Mouse (Mus musculus): Measurements from ENCODE around the gene Gm20441. TPM values are rescaled to one million over a fixed set of nuclear protein-coding genes. Genes with fewer than 3 reads are reported as not detected.

Gene Gm20441
- polyA plus RNA-seq, 1 experiment from 2014 or later, result not detected

DNA sequence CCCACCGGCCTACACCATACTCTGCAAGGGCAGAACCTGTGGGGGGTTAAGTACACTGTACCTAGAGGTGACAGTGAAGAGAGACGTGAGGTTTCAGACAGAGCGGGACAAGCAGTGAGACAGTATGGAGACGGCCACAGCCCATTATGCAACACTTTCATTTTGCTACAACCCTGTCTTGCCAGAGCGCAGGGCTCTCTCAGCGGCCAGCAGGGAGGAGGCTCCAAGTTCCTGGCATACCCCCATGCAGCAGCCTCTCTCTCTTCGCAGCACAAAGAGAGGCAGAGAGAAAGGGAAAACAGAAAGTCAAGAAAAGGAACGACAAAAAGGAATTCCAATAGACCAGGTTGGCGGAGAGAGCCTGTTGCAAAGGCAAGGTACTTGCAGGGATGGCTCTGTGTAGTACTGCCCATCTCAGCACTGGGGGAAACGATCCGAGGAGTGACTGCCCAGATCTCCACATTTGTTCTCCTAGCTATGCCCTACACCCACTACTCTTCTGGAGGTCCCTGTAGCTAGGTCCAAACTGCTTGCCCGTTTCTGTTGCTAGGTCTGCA, 16.9 kb upstream of the Gm20441 start:
- Histone ChIP-seq H3K4me3 (peak overlapping the region; percentile 34), H3K4me2 (peak overlapping the region; percentile 54), H3K9me3 (no peaks in the 10 kb centered on the region), H3K27me3 (replicated peaks) (no peaks in the 10 kb centered on the region), H3K36me3 (replicated peaks) (no peaks in the 10 kb centered on the region), H3K9ac (peak overlapping the region; percentile 36), H3K4me1 (peaks cover 17% of the 10 kb centered on the region; the same call in 1 of the 2 replicates), H3K27ac (peak overlapping the region; percentile 11; the same call in 1 of the 2 replicates)
- WGBS, result 2% methylated on average over 12 of the region's 12 CpGs
- ATAC-seq (replicated peaks), result peak; percentile 75

DNA sequence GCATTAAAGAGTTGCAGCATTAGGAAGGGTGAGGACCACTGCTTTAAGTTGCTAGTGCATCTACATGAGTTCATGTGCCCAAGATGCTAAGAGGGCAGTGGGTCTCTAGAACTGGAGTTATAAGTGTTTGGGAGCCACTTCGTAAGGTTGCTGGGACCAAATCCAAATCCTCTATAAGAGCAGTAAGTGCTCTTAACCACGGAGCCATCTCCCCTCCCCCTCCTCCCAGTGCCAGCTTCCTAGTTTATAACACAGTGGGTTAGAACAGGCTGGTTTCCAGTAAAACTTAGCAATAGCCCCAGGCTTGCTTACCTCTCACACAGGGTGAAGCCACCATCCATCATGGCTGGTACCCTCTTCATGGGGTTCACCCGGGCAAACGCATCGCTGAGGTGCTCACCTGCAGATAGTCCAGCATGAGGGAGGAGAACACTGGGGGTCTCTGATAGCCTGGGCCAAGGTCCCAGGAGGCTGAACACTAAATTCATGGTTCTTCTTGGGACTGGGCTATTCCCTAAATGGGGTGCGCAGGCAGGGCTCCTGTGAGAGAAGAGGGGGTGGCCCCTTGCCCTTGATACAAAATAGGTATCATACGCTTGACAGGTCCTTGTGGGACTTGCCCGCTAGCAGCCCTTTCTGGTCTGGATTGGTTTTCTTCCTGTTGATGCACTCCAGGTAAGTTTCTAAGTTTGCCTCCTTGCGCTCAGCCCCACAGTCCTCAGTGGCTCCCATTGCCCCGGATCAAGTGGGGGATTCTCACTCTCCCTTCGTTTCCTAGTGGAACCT, 16.2 kb upstream of the Gm20441 start:
- 44% methylated on average over 11 of the region's 11 CpGs for WGBS
- Histone ChIP-seq H3K9me3 (no peaks in the 10 kb centered on the region), H3K27ac (no peak overlapping the region), H3K4me1 (peaks cover 17% of the 10 kb centered on the region; the same call in 1 of the 2 replicates), H3K36me3 (replicated peaks) (no peaks in the 10 kb centered on the region), H3K4me2 (peak overlapping the region; percentile 54), H3K27me3 (replicated peaks) (no peaks in the 10 kb centered on the region), H3K9ac (no peak overlapping the region), H3K4me3 (peak overlapping the region; percentile 34)
- no peak for ATAC-seq (replicated peaks)

DNA sequence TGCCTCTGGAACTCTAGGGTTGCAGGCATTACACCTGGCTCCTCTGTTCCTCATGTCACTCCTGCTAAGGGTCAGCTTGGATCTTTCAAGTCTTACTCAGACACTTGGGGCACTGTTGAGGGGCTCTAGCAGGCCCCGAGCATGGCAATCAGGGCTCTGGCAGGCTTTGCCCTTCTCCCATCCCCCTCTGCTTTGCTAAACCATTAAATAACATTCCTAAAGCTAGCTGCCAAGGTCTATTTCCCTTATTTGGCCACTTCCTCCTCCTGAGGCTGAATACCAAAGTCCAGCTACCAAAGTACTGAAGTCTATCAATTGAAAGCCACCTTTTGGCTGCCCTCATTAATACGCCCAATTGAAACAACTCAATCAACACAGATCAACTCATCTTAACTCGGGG, 14.1 kb upstream of the Gm20441 start:
- 30% methylated on average over 3 of the region's 3 CpGs for WGBS
- ATAC-seq (replicated peaks), result no peak
- H3K9me3 ChIP-seq, result no peaks in the 10 kb centered on the region
- no peak overlapping the region for H3K4me2 ChIP-seq
- no peaks in the 10 kb centered on the region for H3K27me3 ChIP-seq (replicated peaks)
- no peaks in the 10 kb centered on the region for H3K36me3 ChIP-seq (replicated peaks)
- no peak overlapping the region for H3K4me3 ChIP-seq
- H3K27ac ChIP-seq, result no peak overlapping the region
- no peak overlapping the region for H3K9ac ChIP-seq
- peaks cover 17% of the 10 kb centered on the region; the same call in 1 of the 2 replicates for H3K4me1 ChIP-seq

DNA sequence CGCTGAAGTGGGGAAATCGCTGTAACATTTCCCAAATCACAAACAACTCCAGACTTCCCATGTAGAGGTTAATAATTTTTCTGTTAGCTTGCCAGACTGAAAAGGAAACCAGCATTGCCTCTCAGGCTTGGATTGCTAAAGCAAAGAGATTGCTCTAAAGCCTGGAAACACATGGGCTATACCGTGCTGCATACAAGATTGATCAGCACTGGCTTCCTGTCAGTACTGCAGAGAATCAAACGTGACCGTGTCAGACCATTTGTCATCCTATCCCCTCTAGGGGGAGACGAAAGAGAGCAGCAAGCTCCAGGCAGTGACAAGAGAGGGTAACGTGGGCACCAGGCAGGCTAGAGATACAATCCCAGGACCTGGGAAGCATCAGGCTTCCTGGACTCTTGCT, 10.0 kb upstream of the Gm20441 start:
- H3K9me3 ChIP-seq, result no peaks in the 10 kb centered on the region
- H3K4me1 ChIP-seq, result no peaks in the 10 kb centered on the region
- H3K27me3 ChIP-seq (replicated peaks), result no peaks in the 10 kb centered on the region
- H3K4me3 ChIP-seq, result no peak overlapping the region
- no peak for ATAC-seq (replicated peaks)
- no peak overlapping the region for H3K27ac ChIP-seq
- no peaks in the 10 kb centered on the region for H3K36me3 ChIP-seq (replicated peaks)
- WGBS, result 23% methylated on average over 7 of the region's 7 CpGs
- no peak overlapping the region for H3K9ac ChIP-seq
- no peak overlapping the region for H3K4me2 ChIP-seq

DNA sequence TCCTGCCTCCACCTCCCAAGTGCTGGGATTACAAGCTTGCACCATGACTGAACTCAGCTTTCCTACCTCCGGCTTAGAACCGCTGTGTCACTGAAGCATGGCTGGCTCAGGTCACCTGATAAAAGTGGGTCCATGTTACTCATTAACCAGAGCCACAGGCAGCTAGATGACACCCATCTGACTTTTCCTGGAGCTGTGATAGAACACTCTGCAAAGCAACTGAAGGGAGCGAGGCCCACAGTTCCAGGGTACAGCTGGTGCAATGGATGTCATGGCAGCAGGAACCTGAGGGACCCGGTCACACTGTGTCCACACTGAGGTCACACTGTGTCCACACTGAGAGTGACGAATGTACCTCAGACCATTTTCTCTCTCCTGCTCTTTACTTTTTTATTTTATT, 9.1 kb upstream of the Gm20441 start:
- Histone ChIP-seq H3K4me2 (no peak overlapping the region), H3K4me1 (no peaks in the 10 kb centered on the region), H3K27ac (no peak overlapping the region), H3K9ac (no peak overlapping the region), H3K27me3 (replicated peaks) (no peaks in the 10 kb centered on the region), H3K9me3 (no peaks in the 10 kb centered on the region), H3K4me3 (no peak overlapping the region), H3K36me3 (replicated peaks) (no peaks in the 10 kb centered on the region)
- 90% methylated on average over 5 of the region's 5 CpGs for WGBS
- no peak for ATAC-seq (replicated peaks)

DNA sequence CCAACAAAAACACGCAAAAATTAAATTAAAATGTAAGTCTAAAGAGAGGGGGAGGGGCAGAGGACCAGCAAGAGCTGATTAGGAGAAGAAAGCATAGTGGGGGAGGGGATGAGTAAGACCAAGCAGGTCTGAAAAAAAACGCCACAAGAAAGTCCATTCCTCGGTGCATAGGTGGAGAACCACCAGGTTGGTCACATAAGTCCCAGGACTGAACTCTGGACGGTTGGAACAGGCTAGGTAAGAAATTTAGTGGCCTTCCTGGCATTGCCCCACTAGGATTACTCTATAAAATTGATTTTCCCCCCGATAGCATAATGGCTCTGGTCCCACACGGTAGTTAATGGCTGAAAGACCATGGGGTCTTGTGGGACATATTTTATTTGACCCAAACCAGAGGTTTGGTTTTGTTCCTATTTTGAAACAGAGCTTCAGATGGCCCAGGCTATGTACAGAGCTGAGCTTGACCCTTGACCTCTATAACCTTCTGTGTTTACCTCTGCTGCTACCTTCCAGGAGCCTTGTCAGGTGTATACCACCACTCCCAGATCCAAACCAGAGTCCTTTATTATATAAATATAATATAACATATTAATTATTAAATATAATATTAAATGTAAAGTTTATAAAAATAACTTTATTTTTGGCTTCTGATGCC, 8.5 kb upstream of the Gm20441 start:
- Histone ChIP-seq H3K27ac (no peak overlapping the region), H3K36me3 (replicated peaks) (no peaks in the 10 kb centered on the region)
- WGBS, result 81% methylated on average over 6 of the region's 6 CpGs

DNA sequence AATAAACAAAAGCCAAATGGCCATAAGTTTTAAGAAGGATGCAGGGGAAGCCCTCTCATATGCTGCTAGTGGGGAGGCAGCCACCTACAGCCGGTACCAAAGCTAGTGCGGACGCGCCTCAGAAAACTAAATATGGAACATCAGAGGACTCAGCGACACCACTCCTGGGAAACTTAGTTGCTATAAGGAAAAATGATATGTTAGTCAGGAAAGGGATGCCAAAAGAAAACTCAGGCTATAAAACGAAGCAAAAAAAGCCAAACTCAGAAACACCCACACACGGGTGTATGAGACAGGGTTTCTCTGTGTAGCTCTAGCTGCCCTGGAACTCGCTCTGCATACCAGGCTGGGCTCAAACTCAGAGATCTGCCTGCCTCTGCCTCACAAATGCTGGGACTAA, 7.5 kb upstream of the Gm20441 start:
- H3K4me2 ChIP-seq, result no peak overlapping the region
- no peak for ATAC-seq (replicated peaks)
- no peak overlapping the region for H3K9ac ChIP-seq
- no peaks in the 10 kb centered on the region for H3K4me1 ChIP-seq
- H3K9me3 ChIP-seq, result no peaks in the 10 kb centered on the region
- no peak overlapping the region for H3K27ac ChIP-seq
- H3K36me3 ChIP-seq (replicated peaks), result no peaks in the 10 kb centered on the region
- WGBS, result 95% methylated on average over 8 of the region's 8 CpGs
- no peak overlapping the region for H3K4me3 ChIP-seq
- H3K27me3 ChIP-seq (replicated peaks), result no peaks in the 10 kb centered on the region

More for the DNA sequence above, 8.5 kb upstream of the Gm20441 start:
- no peak overlapping the region for H3K9ac ChIP-seq
- H3K9me3 ChIP-seq, result no peaks in the 10 kb centered on the region
- H3K4me3 ChIP-seq, result no peak overlapping the region
- ATAC-seq (replicated peaks), result no peak
- no peak overlapping the region for H3K4me2 ChIP-seq
- no peaks in the 10 kb centered on the region for H3K27me3 ChIP-seq (replicated peaks)
- H3K4me1 ChIP-seq, result no peaks in the 10 kb centered on the region

DNA sequence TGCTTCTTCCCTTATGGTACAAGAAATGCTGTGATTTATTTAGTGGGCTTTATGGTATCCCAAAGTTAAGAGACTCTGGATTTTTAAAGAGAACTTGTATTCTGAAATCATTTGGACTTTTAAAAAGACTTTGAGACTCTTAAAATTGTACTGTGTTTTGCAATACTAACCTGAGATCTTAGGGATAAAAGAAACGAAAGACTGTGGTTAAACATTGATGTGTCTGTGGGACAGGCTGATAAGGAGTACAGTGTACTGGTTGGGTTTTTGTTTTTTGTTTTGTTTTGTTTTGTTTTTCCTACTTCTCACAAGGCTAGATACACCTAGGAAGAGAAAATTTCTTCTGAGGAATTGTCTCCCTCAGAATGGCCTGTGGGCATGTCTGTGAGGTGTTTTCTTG, 4.7 kb upstream of the Gm20441 start:
- Histone ChIP-seq H3K9me3 (no peaks in the 10 kb centered on the region), H3K9ac (no peak overlapping the region), H3K4me2 (no peak overlapping the region), H3K4me3 (no peak overlapping the region), H3K4me1 (peaks cover 9% of the 10 kb centered on the region), H3K27me3 (replicated peaks) (peaks cover 18% of the 10 kb centered on the region), H3K27ac (no peak overlapping the region), H3K36me3 (replicated peaks) (no peaks in the 10 kb centered on the region)
- WGBS, result 70% methylated on average over 1 of the region's 1 CpGs
- ATAC-seq (replicated peaks), result no peak

DNA sequence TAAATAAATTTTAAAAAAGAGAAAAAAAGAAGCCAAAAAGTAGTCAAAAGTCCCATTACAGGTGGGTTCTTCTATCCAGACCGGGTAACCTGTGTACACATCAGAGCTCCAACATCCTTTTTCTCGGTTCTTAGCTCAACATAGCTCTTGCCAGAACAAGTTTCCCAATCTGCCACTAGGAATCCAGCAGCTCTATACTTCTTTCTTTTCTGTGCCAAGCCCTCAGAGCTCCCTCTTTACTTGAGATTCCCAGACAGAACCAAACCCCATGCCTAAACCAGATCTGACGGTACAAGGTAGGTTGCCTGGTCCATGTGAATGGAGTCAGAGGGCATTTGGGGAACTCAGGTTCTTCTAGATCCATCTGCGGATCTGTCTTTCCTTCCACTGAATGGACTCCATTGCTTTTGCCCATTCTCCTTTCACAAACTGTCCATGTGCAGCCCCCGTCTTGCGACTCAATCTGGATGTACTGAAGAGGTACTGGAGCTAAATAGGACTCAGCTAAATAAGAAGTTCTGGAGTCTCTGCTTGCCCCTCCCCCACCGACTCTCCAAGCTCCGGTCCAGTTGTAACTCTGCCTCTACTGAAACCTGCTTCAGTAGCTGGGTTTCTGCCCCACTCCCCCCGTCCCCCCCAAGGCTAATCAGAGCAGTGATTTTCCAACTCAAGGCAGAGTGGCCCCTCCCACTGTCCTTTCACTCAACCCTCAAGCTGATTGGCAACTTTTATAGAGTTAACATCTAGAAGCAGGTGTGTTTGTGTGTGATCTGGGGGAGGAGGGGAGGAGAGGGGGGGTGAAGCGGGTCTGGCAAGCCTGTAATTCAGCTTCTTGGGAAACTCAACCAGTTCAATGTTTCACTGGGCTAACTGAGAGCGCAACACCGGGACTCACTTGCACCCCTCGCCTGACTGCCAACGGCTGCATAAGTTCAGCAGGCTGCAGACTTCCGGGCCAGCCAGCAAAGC, 1.3 kb downstream of the Gm20441 start:
- H3K9ac ChIP-seq, result no peak overlapping the region
- H3K4me1 ChIP-seq, result peaks cover 11% of the 10 kb centered on the region
- H3K27ac ChIP-seq, result no peak overlapping the region
- H3K9me3 ChIP-seq, result no peaks in the 10 kb centered on the region
- 44% methylated on average over 15 of the region's 15 CpGs for WGBS
- no peak for ATAC-seq (replicated peaks)
- no peak overlapping the region for H3K4me2 ChIP-seq
- H3K27me3 ChIP-seq (replicated peaks), result peaks cover 34% of the 10 kb centered on the region
- H3K4me3 ChIP-seq, result no peak overlapping the region
- H3K36me3 ChIP-seq (replicated peaks), result no peaks in the 10 kb centered on the region

DNA sequence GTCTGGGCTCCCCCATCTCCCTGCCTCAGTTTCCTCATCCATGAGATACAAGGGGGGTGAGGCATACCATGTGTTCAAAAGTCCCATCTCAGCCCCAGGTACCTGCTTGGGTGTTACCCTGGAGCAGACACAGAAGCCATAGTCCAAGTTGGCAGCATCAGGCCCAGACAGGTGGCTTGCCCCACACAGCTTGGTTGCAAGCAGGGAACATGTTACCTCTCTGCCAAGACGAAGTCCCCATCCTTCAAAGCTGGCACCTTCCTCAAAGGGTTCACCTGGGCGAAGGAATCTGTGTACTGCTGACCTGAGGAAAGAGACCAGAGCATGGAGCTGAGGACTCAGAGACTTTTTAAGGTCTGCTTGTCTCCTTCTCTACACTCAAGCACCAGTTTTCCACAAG, 2.9 kb downstream of the Gm20441 start:
- Histone ChIP-seq H3K27me3 (replicated peaks) (peaks cover 34% of the 10 kb centered on the region), H3K36me3 (replicated peaks) (no peaks in the 10 kb centered on the region)
- 76% methylated on average over 2 of the region's 2 CpGs for WGBS

DNA sequence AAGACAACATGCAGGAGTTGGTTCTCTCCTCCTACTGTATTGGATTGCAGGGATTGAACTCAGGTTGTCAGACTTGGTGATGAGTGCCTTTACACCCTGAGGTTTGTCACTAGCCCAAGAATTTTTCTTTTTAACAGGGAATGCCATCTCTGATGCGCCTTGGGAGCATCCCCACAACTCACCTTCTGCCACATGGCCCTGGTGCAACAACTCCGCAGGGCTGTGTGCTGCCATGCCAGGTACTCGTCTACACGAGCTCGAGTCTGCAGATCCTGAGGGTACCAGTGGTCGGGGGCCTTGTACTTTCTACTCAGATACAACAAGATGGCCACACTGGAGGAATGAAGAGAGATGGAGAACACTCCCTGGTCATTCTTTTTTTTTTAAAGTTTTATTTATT, 4.2 kb downstream of the Gm20441 start:
- Histone ChIP-seq H3K27me3 (replicated peaks) (peaks cover 28% of the 10 kb centered on the region), H3K9me3 (no peaks in the 10 kb centered on the region)
- 91% methylated on average over 6 of the region's 6 CpGs for WGBS

More for the DNA sequence above, 2.9 kb downstream of the Gm20441 start:
- Histone ChIP-seq H3K9ac (no peak overlapping the region), H3K4me1 (peaks cover 12% of the 10 kb centered on the region), H3K9me3 (no peaks in the 10 kb centered on the region), H3K4me3 (no peak overlapping the region), H3K27ac (no peak overlapping the region), H3K4me2 (no peak overlapping the region)
- no peak for ATAC-seq (replicated peaks)

DNA sequence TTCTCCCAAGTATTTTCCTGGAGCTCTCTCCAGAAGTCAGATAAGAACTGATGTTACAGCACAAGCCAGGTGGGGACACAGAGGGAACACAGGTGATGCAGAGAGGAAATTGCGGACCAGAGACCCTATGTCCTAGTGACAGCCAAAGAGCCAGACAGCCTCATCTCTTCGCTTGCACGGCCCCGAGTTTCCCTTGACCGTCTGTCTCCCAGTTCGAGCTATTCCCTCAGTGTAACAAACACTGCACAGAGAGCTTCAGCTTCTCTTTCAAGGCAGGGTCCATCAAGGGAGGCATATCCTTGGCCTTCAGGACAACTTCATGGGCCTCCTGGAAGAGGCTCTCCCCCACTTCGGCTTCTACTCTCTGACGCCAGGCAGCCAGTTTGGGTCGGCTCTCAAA, 6.2 kb downstream of the Gm20441 start:
- Histone ChIP-seq H3K9ac (no peak overlapping the region), H3K27ac (no peak overlapping the region), H3K4me3 (no peak overlapping the region), H3K9me3 (no peaks in the 10 kb centered on the region), H3K4me2 (no peak overlapping the region), H3K36me3 (replicated peaks) (no peaks in the 10 kb centered on the region), H3K27me3 (replicated peaks) (peaks cover 8% of the 10 kb centered on the region), H3K4me1 (peaks cover 8% of the 10 kb centered on the region)
- no peak for ATAC-seq (replicated peaks)
- 92% methylated on average over 9 of the region's 9 CpGs for WGBS

More for the DNA sequence above, 4.2 kb downstream of the Gm20441 start:
- H3K9ac ChIP-seq, result no peak overlapping the region
- no peak overlapping the region for H3K4me3 ChIP-seq
- no peak overlapping the region for H3K27ac ChIP-seq
- peaks cover 19% of the 10 kb centered on the region for H3K4me1 ChIP-seq
- H3K36me3 ChIP-seq (replicated peaks), result no peaks in the 10 kb centered on the region
- no peak for ATAC-seq (replicated peaks)
- H3K4me2 ChIP-seq, result no peak overlapping the region
